ENCODE assay signal across 8 mouse cellular contexts in genomic region chr11:120795756-120796613, GRCm38 (mm10). TPM values are rescaled to one million over a fixed set of nuclear protein-coding genes. Genes with fewer than 3 reads are reported as not detected.
A peak's percentile ranks its signal among the peaks of the same experiment; 100 is the strongest.
DNase-seq lines count a peak whose midpoint lies in the region; ATAC-seq and TF ChIP-seq lines count a peak whose summit lies in the region.

Dus1l (minus strand) TSS chr11:120796403.

- no peaks in the 10 kb centered on the region for H3K27me3 ChIP-seq in heart, embryonic 10.5 days (ENCODE audit: insufficient read depth, poor library complexity, severe bottlenecking)
- no peaks in the 10 kb centered on the region for H3K27me3 ChIP-seq in kidney, embryonic 15.5 days

- H3K4me1 ChIP-seq in bone marrow macrophage, adult 2 months (ENCODE audit: control insufficient read depth, insufficient read depth, low read length) = peaks cover 21% of the 10 kb centered on the region
- H3K4me1 ChIP-seq in embryonic fibroblast, embryonic 13.5 days (ENCODE audit: control insufficient read depth, insufficient read depth, low read length) = peaks cover 8% of the 10 kb centered on the region; the same call in 1 of the 2 replicates
- H3K4me1 ChIP-seq in heart, embryonic 10.5 days = peaks cover 24% of the 10 kb centered on the region
- peaks cover 38% of the 10 kb centered on the region for H3K4me1 ChIP-seq in kidney, embryonic 15.5 days

- no peaks in the 10 kb centered on the region for H3K9me3 ChIP-seq in heart, embryonic 10.5 days
- no peaks in the 10 kb centered on the region for H3K9me3 ChIP-seq in kidney, embryonic 15.5 days (replicated peaks)

- peak within 1 kb of the TSS; percentile 79 for H3K4me3 ChIP-seq in bone marrow macrophage, adult 2 months (ENCODE audit: insufficient read depth, low read length)
- peak within 1 kb of the TSS; percentile 88 for H3K4me3 ChIP-seq in embryonic fibroblast, embryonic 13.5 days (ENCODE audit: insufficient read depth, low read length)
- H3K4me3 ChIP-seq in heart, embryonic 10.5 days = peak within 1 kb of the TSS; percentile 80
- H3K4me3 ChIP-seq in kidney, embryonic 15.5 days (replicated peaks) = peak within 1 kb of the TSS; percentile 99

- peak within 1 kb of the TSS; percentile 95 for H3K9ac ChIP-seq in kidney, embryonic 15.5 days

- no peak for TF ChIP-seq CTCF in bone marrow macrophage, adult 2 months (IDR thresholded peaks at IDR 0.05; ENCODE audit: low read depth, low read length)
- no peak for TF ChIP-seq CTCF in embryonic fibroblast, embryonic 13.5 days (IDR thresholded peaks at IDR 0.05; ENCODE audit: borderline replicate concordance, insufficient read depth, low read length)

- WGBS in heart, embryonic 10.5 days = 2% methylated on average over 59 of the region's 59 CpGs
- WGBS in kidney, embryonic 15.5 days = 2% methylated on average over 59 of the region's 59 CpGs

- ATAC-seq in kidney, embryonic 15.5 days (replicated peaks; ENCODE audit: low FRiP score) = peak; percentile 81
- peak; percentile 90 for ATAC-seq in monocyte, adult 5-6 weeks (replicated peaks; ENCODE audit: insufficient number of reproducible peaks, low FRiP score, low TSS enrichment, poor library complexity, severe bottlenecking)

- H3K4me2 ChIP-seq in kidney, embryonic 15.5 days = peak within 1 kb of the TSS; percentile 93

- TF ChIP-seq POLR2A in bone marrow macrophage, adult 2 months (IDR thresholded peaks at IDR 0.05; ENCODE audit: borderline replicate concordance, low read depth, low read length) = no peak
- TF ChIP-seq POLR2A in embryonic fibroblast, embryonic 13.5 days (IDR thresholded peaks at IDR 0.05; ENCODE audit: low read depth, low read length) = peak; percentile 69

- H3K36me3 ChIP-seq in heart, embryonic 10.5 days = peaks cover 38% of the 10 kb centered on the region
- peaks cover 40% of the 10 kb centered on the region for H3K36me3 ChIP-seq in kidney, embryonic 15.5 days

- DNase-seq in A20 (ENCODE audit: low read depth, low spot score) (peak; percentile 97), liver (peak; percentile 95)
- peak; percentile 97 for DNase-seq in heart, embryonic 10.5 days (ENCODE audit: low spot score)
- DNase-seq in spleen, postnatal 4 days (ENCODE audit: low spot score in 2 of 2) = peak; percentile 97 to 99

- H3K27ac ChIP-seq in bone marrow macrophage, adult 2 months (ENCODE audit: insufficient read depth, low read depth, low read length) = peak within 1 kb of the TSS; percentile 23
- no peak within 1 kb of the TSS for H3K27ac ChIP-seq in embryonic fibroblast, embryonic 13.5 days (ENCODE audit: insufficient read depth, low read length)
- peak within 1 kb of the TSS; percentile 91 for H3K27ac ChIP-seq in heart, embryonic 10.5 days
- H3K27ac ChIP-seq in kidney, embryonic 15.5 days = peak within 1 kb of the TSS; percentile 84

RNA-seq across cellular contexts. Expression of gene Dus1l, which starts in this region (rescaled TPM):
- polyA plus RNA-seq in bone marrow macrophage, adult 2 months (2012; ENCODE audit: insufficient read depth, insufficient read length, missing spikeins) = 22.7 and 28.5 TPM in 2 replicates
- 23.7 and 24.0 TPM in 2 replicates for polyA plus RNA-seq in embryonic fibroblast, embryonic 13.5 days (2011; ENCODE audit: insufficient read length, low read depth, missing spikeins)
- 70.5 and 88.8 TPM in 2 replicates for polyA plus RNA-seq in heart, embryonic 10.5 days (2016; fragmentation: Nextera tagmentation; extraction: Ambion mirVana)
- 74.2 and 87.2 TPM in 2 replicates for polyA plus RNA-seq in kidney, embryonic 15.5 days (2015; fragmentation: Nextera tagmentation; extraction: Ambion mirVana)
- 25.1 to 42.4 TPM (median 31.8 TPM) in 3 replicates for total RNA-seq in monocyte, adult 5-6 weeks (2017)
